Comparison of ENCODE assay signal across 25 mouse cellular contexts in genomic region chr1:190140519-190140918, GRCm38 (mm10). TPM values are rescaled to one million over a fixed set of nuclear protein-coding genes. Genes with fewer than 3 reads are reported as not detected.
DNase-seq lines count a peak whose midpoint lies in the region; ATAC-seq and TF ChIP-seq lines count a peak whose summit lies in the region.
"Had no signal": no experiment of that assay in that cellular context is flagged by ENCODE, and none has a peak within 500 bp of the region (broad histone marks: within the 10 kb centered on the region; RNA-seq: fewer than 3 reads in every experiment).

No protein-coding gene starts in this region.

- ATAC-seq in forebrain, embryonic 15.5 days (replicated peaks) = no peak
- no peak for ATAC-seq in heart, embryonic 13.5 days (ENCODE audit: extremely low read depth, insufficient number of reproducible peaks, low FRiP score, low TSS enrichment)
- no peak for ATAC-seq in neural tube, embryonic 13.5 days (ENCODE audit: low read depth)
- no peak for ATAC-seq in neural tube, embryonic 15.5 days (ENCODE audit: low FRiP score)
- ATAC-seq: activated CD4-positive, CD25-positive, alpha-beta regulatory T cell, adult 4 months; forebrain, embryonic 16.5 days; hindbrain, postnatal 0 days; inflammation-experienced regulatory T-cells, adult 6 months; intestine, embryonic 16.5 days had no signal

- H3K27me3 ChIP-seq in forebrain, embryonic 10.5 days (ENCODE audit: poor library complexity, severe bottlenecking) = peaks cover 23% of the 10 kb centered on the region
- H3K27me3 ChIP-seq in forebrain, embryonic 15.5 days = 0 out of 2 replicates have a peak, but pooled peaks cover 3% of the 10 kb centered on the region
- H3K27me3 ChIP-seq in heart, embryonic 13.5 days (replicated peaks) = no peaks in the 10 kb centered on the region
- H3K27me3 ChIP-seq in heart, embryonic 10.5 days (ENCODE audit: insufficient read depth, poor library complexity, severe bottlenecking) = no peaks in the 10 kb centered on the region
- no peaks in the 10 kb centered on the region for H3K27me3 ChIP-seq in neural tube, embryonic 13.5 days
- no peaks in the 10 kb centered on the region for H3K27me3 ChIP-seq in neural tube, embryonic 15.5 days (replicated peaks)
- H3K27me3 ChIP-seq: heart, embryonic 12.5 days had no signal

- no peak overlapping the region for H3K4me3 ChIP-seq in forebrain, embryonic 10.5 days
- H3K4me3 ChIP-seq in forebrain, embryonic 15.5 days = no peak overlapping the region
- H3K4me3 ChIP-seq in heart, embryonic 13.5 days = no peak overlapping the region
- H3K4me3 ChIP-seq in heart, embryonic 10.5 days = no peak overlapping the region
- H3K4me3 ChIP-seq in layer of hippocampus, adult 2 months = no peak overlapping the region
- H3K4me3 ChIP-seq in neural tube, embryonic 13.5 days = no peak overlapping the region
- H3K4me3 ChIP-seq in neural tube, embryonic 15.5 days (replicated peaks) = no peak overlapping the region
- H3K4me3 ChIP-seq: heart, adult 2 months; heart, embryonic 12.5 days had no signal

- 0 out of 2 replicates have a peak overlapping the region, but pooled peaks have one; percentile 31 for H3K27ac ChIP-seq in forebrain, embryonic 10.5 days
- no peak overlapping the region for H3K27ac ChIP-seq in forebrain, embryonic 15.5 days (replicated peaks)
- H3K27ac ChIP-seq in heart, embryonic 13.5 days (replicated peaks) = peak overlapping the region; percentile 33
- H3K27ac ChIP-seq in heart, embryonic 10.5 days = no peak overlapping the region
- peak overlapping the region; percentile 67 for H3K27ac ChIP-seq in layer of hippocampus, adult 2 months
- H3K27ac ChIP-seq in neural tube, embryonic 13.5 days (replicated peaks) = 0 out of 2 replicates have a peak overlapping the region, but pooled peaks have one; percentile 33
- no peak overlapping the region for H3K27ac ChIP-seq in neural tube, embryonic 15.5 days (replicated peaks)
- H3K27ac ChIP-seq: heart, adult 2 months; hindbrain, embryonic 14.5 days; hindbrain, postnatal 0 days had no signal

- no peak for DNase-seq in forebrain, embryonic 10.5 days (ENCODE audit: extremely low spot score, low spot score)
- DNase-seq in heart, embryonic 10.5 days (ENCODE audit: low spot score) = no peak
- no peak for DNase-seq in layer of hippocampus, adult 2 months (ENCODE audit: low spot score in 2 of 2)
- DNase-seq in layer of hippocampus, postnatal 14 days (ENCODE audit: low spot score in 2 of 2) = no peak
- DNase-seq: adrenal gland, adult 8-10 months; adrenal gland, postnatal 25 days; cerebellum, adult 18-20 months; cerebellum, adult 9-10 months; cerebellum, postnatal 14 days; gastrocnemius, postnatal 10 days; gastrocnemius, postnatal 36 days had no signal

- 42% methylated on average over 6 of the region's 6 CpGs for WGBS in forebrain, embryonic 10.5 days
- WGBS in forebrain, embryonic 15.5 days = 27% methylated on average over 6 of the region's 6 CpGs
- 65% methylated on average over 6 of the region's 6 CpGs for WGBS in heart, embryonic 13.5 days
- WGBS in heart, embryonic 10.5 days = 67% methylated on average over 6 of the region's 6 CpGs
- WGBS in neural tube, embryonic 13.5 days = 24% methylated on average over 6 of the region's 6 CpGs
- 33% methylated on average over 6 of the region's 6 CpGs for WGBS in neural tube, embryonic 15.5 days

- no peak overlapping the region for H3K4me2 ChIP-seq in forebrain, embryonic 15.5 days (replicated peaks)
- no peak overlapping the region for H3K4me2 ChIP-seq in heart, embryonic 13.5 days
- no peak overlapping the region for H3K4me2 ChIP-seq in neural tube, embryonic 13.5 days
- no peak overlapping the region for H3K4me2 ChIP-seq in neural tube, embryonic 15.5 days
- H3K4me2 ChIP-seq: heart, embryonic 12.5 days; hindbrain, embryonic 14.5 days had no signal

- TF ChIP-seq CTCF in layer of hippocampus, adult 2 months (conservative IDR thresholded peaks at IDR 0.05) = no peak

- peaks cover 47% of the 10 kb centered on the region for H3K4me1 ChIP-seq in forebrain, embryonic 10.5 days
- peaks cover 30% of the 10 kb centered on the region for H3K4me1 ChIP-seq in forebrain, embryonic 15.5 days
- peaks cover 53% of the 10 kb centered on the region for H3K4me1 ChIP-seq in heart, embryonic 13.5 days
- peaks cover 50% of the 10 kb centered on the region for H3K4me1 ChIP-seq in heart, embryonic 10.5 days
- H3K4me1 ChIP-seq in neural tube, embryonic 13.5 days (replicated peaks) = peaks cover 68% of the 10 kb centered on the region
- H3K4me1 ChIP-seq in neural tube, embryonic 15.5 days = peaks cover 24% of the 10 kb centered on the region

- H3K36me3 ChIP-seq in forebrain, embryonic 10.5 days (replicated peaks) = no peaks in the 10 kb centered on the region
- no peaks in the 10 kb centered on the region for H3K36me3 ChIP-seq in forebrain, embryonic 15.5 days
- H3K36me3 ChIP-seq in heart, embryonic 13.5 days = peaks cover 72% of the 10 kb centered on the region
- H3K36me3 ChIP-seq in heart, embryonic 10.5 days = peaks cover 28% of the 10 kb centered on the region; the same call in 1 of the 2 replicates
- H3K36me3 ChIP-seq in neural tube, embryonic 13.5 days = no peaks in the 10 kb centered on the region; the same call in 1 of the 2 replicates
- no peaks in the 10 kb centered on the region for H3K36me3 ChIP-seq in neural tube, embryonic 15.5 days

- no peak overlapping the region for H3K9ac ChIP-seq in forebrain, embryonic 15.5 days (replicated peaks)
- 0 out of 2 replicates have a peak overlapping the region, but pooled peaks have one; percentile 15 for H3K9ac ChIP-seq in heart, embryonic 13.5 days
- H3K9ac ChIP-seq in neural tube, embryonic 13.5 days = peak overlapping the region; percentile 41; the same call in 1 of the 2 replicates
- no peak overlapping the region for H3K9ac ChIP-seq in neural tube, embryonic 15.5 days (replicated peaks)
- H3K9ac ChIP-seq: heart, embryonic 12.5 days; hindbrain, embryonic 14.5 days had no signal

- no peaks in the 10 kb centered on the region for H3K9me3 ChIP-seq in forebrain, embryonic 10.5 days
- H3K9me3 ChIP-seq in forebrain, embryonic 15.5 days = no peaks in the 10 kb centered on the region
- no peaks in the 10 kb centered on the region for H3K9me3 ChIP-seq in heart, embryonic 13.5 days
- no peaks in the 10 kb centered on the region for H3K9me3 ChIP-seq in heart, embryonic 10.5 days
- H3K9me3 ChIP-seq in neural tube, embryonic 13.5 days = no peaks in the 10 kb centered on the region
- H3K9me3 ChIP-seq in neural tube, embryonic 15.5 days (replicated peaks) = no peaks in the 10 kb centered on the region
- H3K9me3 ChIP-seq: heart, embryonic 12.5 days had no signal

RNA-seq across cellular contexts. Expression of gene Prox1, which starts 30.0 kb away (rescaled TPM):
- polyA plus RNA-seq in forebrain, embryonic 10.5 days (2016; fragmentation: Nextera tagmentation; extraction: Ambion mirVana) = 3.1 and 3.8 TPM in 2 replicates
- polyA plus RNA-seq in forebrain, embryonic 15.5 days (2015; fragmentation: Nextera tagmentation; extraction: Ambion mirVana) = 10.1 and 13.1 TPM in 2 replicates
- 16.0 and 17.5 TPM in 2 replicates for polyA plus RNA-seq in heart, embryonic 13.5 days (2015; fragmentation: Nextera tagmentation; extraction: Ambion mirVana)
- 13.3 and 17.3 TPM in 2 replicates for polyA plus RNA-seq in heart, embryonic 10.5 days (2016; fragmentation: Nextera tagmentation; extraction: Ambion mirVana)
- total RNA-seq in layer of hippocampus, adult 2 months (2021) = 100 to 1,000 TPM; 102 to 112 TPM
- total RNA-seq in layer of hippocampus, postnatal 14 days (2021) = 100 to 1,000 TPM; 104 to 105 TPM
- 12.4 and 15.0 TPM in 2 replicates for polyA plus RNA-seq in neural tube, embryonic 13.5 days (2015; fragmentation: Nextera tagmentation; extraction: Ambion mirVana)
- polyA plus RNA-seq in neural tube, embryonic 15.5 days (2015; fragmentation: Nextera tagmentation; extraction: Ambion mirVana) = 9.1 and 9.7 TPM in 2 replicates
- total RNA-seq: granulocyte monocyte progenitor cell, adult 5-6 weeks; hematopoietic stem cell, adult 5-6 weeks had no signal

Comparison
In these comparisons a context has a peak if more than half of its experiments do, and no peak if none do; other contexts are left out.
1. H3K27ac ChIP-seq: peak in forebrain, embryonic 10.5 days (single experiment), heart, embryonic 13.5 days (single experiment), layer of hippocampus, adult 2 months (single experiment) and neural tube, embryonic 13.5 days (single experiment); none in forebrain, embryonic 15.5 days (single experiment), heart, embryonic 10.5 days (single experiment) and neural tube, embryonic 15.5 days (single experiment).
2. H3K9ac ChIP-seq: peak in heart, embryonic 13.5 days (single experiment) and neural tube, embryonic 13.5 days (single experiment); none in forebrain, embryonic 15.5 days (single experiment) and neural tube, embryonic 15.5 days (single experiment).